Mouse (Mus musculus): ENCODE results near the gene Rasa2. TPM values are rescaled to one million over a fixed set of nuclear protein-coding genes. Genes with fewer than 3 reads are reported as not detected.
A peak's percentile ranks its signal among the peaks of the same experiment; 100 is the strongest.

Rasa2 gene
- polyA plus RNA-seq, 1 experiment from 2014 or later = 13.8 TPM

GRCm38 (mm10) chr9:96504116-96504895 is 127.1 kb downstream of the Rasa2 start:
- Histone ChIP-seq H3K36me3 (ENCODE audit: insufficient read depth, low read length) (no peaks in the 10 kb centered on the region), H3K9ac (ENCODE audit: low read depth, low read length) (no peak overlapping the region), H3K9me3 (replicated peaks; ENCODE audit: low read length) (no peaks in the 10 kb centered on the region), H3K27ac (no peak overlapping the region), H3K4me2 (ENCODE audit: low read length) (no peak overlapping the region), H3K4me3 (replicated peaks; ENCODE audit: low read depth, low read length) (no peak overlapping the region), H3K4me1 (replicated peaks; ENCODE audit: insufficient read depth, low read length) (0 out of 2 replicates have a peak, but pooled peaks cover 10% of the 10 kb centered on the region), H3K27me3 (ENCODE audit: insufficient read depth, low read length) (no peaks in the 10 kb centered on the region)
- WGBS = 71% methylated on average over 17 of the region's 17 CpGs
- TF ChIP-seq CTCF (IDR thresholded peaks at IDR 0.05; ENCODE audit: low read depth) = no peak; the same call in 1 of the 2 replicates
- DNase-seq (ENCODE audit: low spot score) = peak; percentile 9
- ATAC-seq (replicated peaks; ENCODE audit: low FRiP score, low read depth) = no peak

- no peak for ATAC-seq (replicated peaks; ENCODE audit: low FRiP score, low read depth)
- no peak for TF ChIP-seq CTCF (IDR thresholded peaks at IDR 0.05; ENCODE audit: low read depth)
- H3K4me1 ChIP-seq (replicated peaks; ENCODE audit: insufficient read depth, low read length) = 0 out of 2 replicates have a peak, but pooled peaks cover 3% of the 10 kb centered on the region
- H3K27me3 ChIP-seq (ENCODE audit: insufficient read depth, low read length) = no peaks in the 10 kb centered on the region
- 64% methylated on average over 6 of the region's 6 CpGs for WGBS
- no peaks in the 10 kb centered on the region for H3K36me3 ChIP-seq (ENCODE audit: insufficient read depth, low read length)
- H3K4me3 ChIP-seq (replicated peaks; ENCODE audit: low read depth, low read length) = no peak overlapping the region
- H3K27ac ChIP-seq = no peak overlapping the region
- no peak overlapping the region for H3K4me2 ChIP-seq (ENCODE audit: low read length)
- no peak overlapping the region for H3K9ac ChIP-seq (ENCODE audit: low read depth, low read length)
- DNase-seq (ENCODE audit: low spot score) = no peak
- no peaks in the 10 kb centered on the region; the same call in 1 of the 2 replicates for H3K9me3 ChIP-seq (replicated peaks; ENCODE audit: low read length)
Measured at GRCm38 (mm10) chr9:96502856-96503610, 128.4 kb downstream of the Rasa2 start.

- 29% methylated on average over 7 of the region's 7 CpGs for WGBS
- H3K4me2 ChIP-seq (ENCODE audit: low read length) = no peak overlapping the region
Measured at GRCm38 (mm10) chr9:96501217-96501616, 130.2 kb downstream of the Rasa2 start.

GRCm38 (mm10) chr9:96493212-96493611 is 138.2 kb downstream of the Rasa2 start:
- H3K4me3 ChIP-seq (replicated peaks; ENCODE audit: low read depth, low read length) = no peak overlapping the region
- H3K27me3 ChIP-seq (ENCODE audit: insufficient read depth, low read length) = no peaks in the 10 kb centered on the region
- H3K36me3 ChIP-seq (ENCODE audit: insufficient read depth, low read length) = no peaks in the 10 kb centered on the region
- WGBS = 11% methylated on average over 3 of the region's 3 CpGs
- no peak for TF ChIP-seq CTCF (IDR thresholded peaks at IDR 0.05; ENCODE audit: low read depth)
- no peaks in the 10 kb centered on the region for H3K9me3 ChIP-seq (replicated peaks; ENCODE audit: low read length)
- ATAC-seq (replicated peaks; ENCODE audit: low FRiP score, low read depth) = 0 out of 2 replicates have a peak, but pooled peaks have one; percentile 71
- DNase-seq (ENCODE audit: low spot score) = peak; percentile 39
- H3K9ac ChIP-seq (ENCODE audit: low read depth, low read length) = no peak overlapping the region
- H3K27ac ChIP-seq = no peak overlapping the region
- peak overlapping the region; percentile 12; the same call in 1 of the 2 replicates for H3K4me2 ChIP-seq (ENCODE audit: low read length)
- no peaks in the 10 kb centered on the region for H3K4me1 ChIP-seq (replicated peaks; ENCODE audit: insufficient read depth, low read length)

More at GRCm38 (mm10) chr9:96501217-96501616, 130.2 kb downstream of the Rasa2 start:
- DNase-seq (ENCODE audit: low spot score) (peak; percentile 51), ATAC-seq (replicated peaks; ENCODE audit: low FRiP score, low read depth) (no peak)
- H3K27me3 ChIP-seq (ENCODE audit: insufficient read depth, low read length) = no peaks in the 10 kb centered on the region
- H3K9me3 ChIP-seq (replicated peaks; ENCODE audit: low read length) = no peaks in the 10 kb centered on the region; the same call in 1 of the 2 replicates
- H3K36me3 ChIP-seq (ENCODE audit: insufficient read depth, low read length) = no peaks in the 10 kb centered on the region
- no peak overlapping the region for H3K9ac ChIP-seq (ENCODE audit: low read depth, low read length)
- H3K4me1 ChIP-seq (replicated peaks; ENCODE audit: insufficient read depth, low read length) = 0 out of 2 replicates have a peak, but pooled peaks cover 2% of the 10 kb centered on the region
- H3K4me3 ChIP-seq (replicated peaks; ENCODE audit: low read depth, low read length) = no peak overlapping the region
- H3K27ac ChIP-seq = no peak overlapping the region
- no peak for TF ChIP-seq CTCF (IDR thresholded peaks at IDR 0.05; ENCODE audit: low read depth)

DNA sequence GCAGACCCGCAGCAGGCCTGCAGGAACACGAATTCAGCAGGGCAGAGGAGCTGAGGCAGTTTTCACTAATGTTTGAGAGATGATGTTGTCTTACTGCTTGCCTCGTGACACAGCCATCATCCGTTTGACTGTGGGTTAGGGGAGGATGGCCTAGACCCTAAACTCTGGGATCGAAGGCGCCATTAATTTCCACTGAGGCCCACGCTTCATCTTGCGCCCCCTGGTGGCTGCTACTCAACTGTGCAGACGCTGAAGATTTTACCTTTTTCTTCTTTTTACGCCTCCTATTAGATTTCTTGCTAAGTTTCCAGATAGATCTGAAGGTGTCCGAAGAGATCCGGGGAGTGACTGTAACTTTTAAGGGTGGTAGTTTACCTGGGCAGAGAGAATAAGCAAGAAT is 139.6 kb downstream of the Rasa2 start:
- Histone ChIP-seq H3K27ac (no peak overlapping the region), H3K4me1 (replicated peaks; ENCODE audit: insufficient read depth, low read length) (no peaks in the 10 kb centered on the region), H3K9me3 (replicated peaks; ENCODE audit: low read length) (no peaks in the 10 kb centered on the region), H3K36me3 (ENCODE audit: insufficient read depth, low read length) (no peaks in the 10 kb centered on the region), H3K4me3 (replicated peaks; ENCODE audit: low read depth, low read length) (no peak overlapping the region), H3K9ac (ENCODE audit: low read depth, low read length) (no peak overlapping the region), H3K27me3 (ENCODE audit: insufficient read depth, low read length) (no peaks in the 10 kb centered on the region), H3K4me2 (ENCODE audit: low read length) (no peak overlapping the region)
- no peak for ATAC-seq (replicated peaks; ENCODE audit: low FRiP score, low read depth)
- DNase-seq (ENCODE audit: low spot score) = peak; percentile 53
- WGBS = 43% methylated on average over 12 of the region's 12 CpGs
- TF ChIP-seq CTCF (IDR thresholded peaks at IDR 0.05; ENCODE audit: low read depth) = peak; percentile 84

Other genes starting within 250 kb of the Rasa2 start
- 241 and 255 TPM in 2 replicates for gene Rnf7, start 152.9 kb downstream of the Rasa2 start, polyA plus RNA-seq (2015; fragmentation: Nextera tagmentation; extraction: Ambion mirVana)
- gene Gm28729, start 106.4 kb downstream of the Rasa2 start, polyA plus RNA-seq (2015; fragmentation: Nextera tagmentation; extraction: Ambion mirVana) = 0.09 TPM in 1 of 2 replicates, not detected in the other
- 28.3 and 28.5 TPM in 2 replicates for gene Zbtb38, start 121.2 kb upstream of the Rasa2 start, polyA plus RNA-seq (2015; fragmentation: Nextera tagmentation; extraction: Ambion mirVana)